Mouse (Mus musculus): ENCODE data around the gene Asb6. TPM values are rescaled to one million over a fixed set of nuclear protein-coding genes. Genes with fewer than 3 reads are reported as not detected.

Gene Asb6
- total and polyA plus RNA-seq, 3 experiments, result 50.1 to 54.6 TPM; not detected in 1

DNA sequence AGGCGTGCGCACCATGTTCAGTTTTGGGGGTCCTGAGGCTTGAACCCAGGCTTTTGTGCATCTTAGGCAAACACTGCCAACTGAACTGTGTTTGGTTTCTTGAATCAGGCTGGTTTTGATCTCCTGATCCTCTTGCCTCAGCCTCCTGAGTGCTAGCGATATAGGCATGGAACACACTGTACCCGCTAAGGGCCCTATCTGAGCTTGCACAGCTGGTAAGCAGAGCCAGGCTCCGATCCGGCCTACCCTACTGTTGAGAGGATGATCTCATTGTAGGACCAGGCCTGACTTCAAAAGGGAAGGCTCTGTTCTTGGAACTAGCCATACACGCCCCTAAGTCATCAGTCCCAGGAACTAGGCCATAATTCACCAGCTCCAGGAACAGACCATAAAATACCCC is 19.6 kb downstream of the Asb6 start:
- Histone ChIP-seq H3K4me1 (ENCODE audit: control insufficient read depth in 1 of 2, insufficient read depth in 2 of 2, low read length in 2 of 2) (peaks cover 2 to 9% of the 10 kb centered on the region in 2 experiments; a peak in 3 of 4 replicates), H3K27me3 (ENCODE audit: control insufficient read depth in 1 of 2, insufficient read depth in 2 of 2, low read length in 2 of 2) (no peaks in the 10 kb centered on the region), H3K9me3 (replicated peaks; ENCODE audit: insufficient read depth, low read length) (no peaks in the 10 kb centered on the region), H3K27ac (ENCODE audit: control insufficient read depth, low read depth, low read length) (no peak overlapping the region), H3K79me2 (ENCODE audit: control insufficient read depth, insufficient read depth, low read length, poor library complexity) (peaks cover 32% of the 10 kb centered on the region), H3K4me3 (ENCODE audit: control insufficient read depth in 1 of 2, insufficient read depth in 1 of 2, low read depth in 2 of 2, low read length in 2 of 2) (no peak overlapping the region), H3K9ac (ENCODE audit: control insufficient read depth, low read depth, low read length, poor library complexity, severe bottlenecking) (no peak overlapping the region), H3K36me3 (ENCODE audit: control insufficient read depth in 1 of 2, insufficient read depth in 2 of 2, low read length in 2 of 2) (peaks cover 0 to 6% of the 10 kb centered on the region in 2 experiments)
- DNase-seq (ENCODE audit: low read depth, low spot score), result no peak
- TF ChIP-seq POLR2AphosphoS2 (IDR thresholded peaks at IDR 0.05; ENCODE audit: low read length) (no peak), NRF1 (IDR thresholded peaks at IDR 0.05; ENCODE audit: insufficient read depth, low read depth, low read length, poor library complexity, severe bottlenecking) (no peak), TBP (IDR thresholded peaks at IDR 0.05; ENCODE audit: low read depth, low read length) (no peak), MAZ (IDR thresholded peaks at IDR 0.05; ENCODE audit: low read depth, low read length) (no peak), CHD1 (IDR thresholded peaks at IDR 0.05; ENCODE audit: low read depth, low read length) (no peak), MYC (IDR thresholded peaks at IDR 0.05; ENCODE audit: low read depth, low read length) (no peak), BHLHE40 (IDR thresholded peaks at IDR 0.05; ENCODE audit: borderline replicate concordance, low read depth, low read length) (no peak), GATA1 (IDR thresholded peaks at IDR 0.05; ENCODE audit: low read depth, low read length) (no peak), RCOR1 (IDR thresholded peaks at IDR 0.05; ENCODE audit: low read depth, low read length) (no peak)

DNA sequence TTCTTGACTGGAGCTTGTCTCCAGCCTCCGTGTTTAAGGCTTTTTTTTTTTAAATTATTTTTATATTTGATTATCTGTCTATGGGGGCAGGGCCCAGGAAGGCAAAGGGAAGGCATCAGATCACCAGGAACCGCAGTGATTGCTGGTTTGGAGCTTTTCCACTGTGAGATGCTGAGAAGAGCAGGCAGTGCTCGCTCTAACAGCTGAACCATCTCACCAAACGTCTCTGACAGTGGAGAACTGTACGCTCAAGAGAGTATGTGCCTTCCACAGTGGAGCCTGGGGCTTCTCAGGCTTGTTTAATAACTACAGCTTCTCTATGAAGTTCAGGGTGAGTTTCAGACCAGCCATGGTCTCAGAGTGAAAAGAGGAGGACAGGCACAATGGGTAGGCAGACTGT is 20.6 kb downstream of the Asb6 start:
- TF ChIP-seq MYB (IDR thresholded peaks at IDR 0.05; ENCODE audit: low read depth, low read length) (no peak), MEF2A (IDR thresholded peaks at IDR 0.05; ENCODE audit: extremely low read depth, insufficient replicate concordance, low read depth, low read length, poor library complexity, severe bottlenecking) (no peak), ZKSCAN1 (IDR thresholded peaks at IDR 0.05; ENCODE audit: low read depth, low read length) (no peak), CTCF (IDR thresholded peaks at IDR 0.05 in 2 of 3, conservative IDR thresholded peaks at IDR 0.05 in 1 of 3; ENCODE audit: control insufficient read depth in 1 of 3, insufficient read depth in 1 of 3, low read depth in 2 of 3, low read length in 3 of 3, poor library complexity in 1 of 3, severe bottlenecking in 1 of 3) (no peak), ZMIZ1 (IDR thresholded peaks at IDR 0.05; ENCODE audit: low read depth, low read length) (no peak), NRF1 (IDR thresholded peaks at IDR 0.05; ENCODE audit: insufficient read depth, low read depth, low read length, poor library complexity, severe bottlenecking) (no peak), TAL1 (IDR thresholded peaks at IDR 0.05; ENCODE audit: low read length) (no peak), USF1 (IDR thresholded peaks at IDR 0.05; ENCODE audit: low read depth, low read length) (no peak), EP300 (IDR thresholded peaks at IDR 0.05; ENCODE audit: low read depth in 1 of 2, low read length in 2 of 2) (no peak), E2F4 (IDR thresholded peaks at IDR 0.05; ENCODE audit: borderline replicate concordance, low read depth, low read length) (no peak), GATA1 (IDR thresholded peaks at IDR 0.05; ENCODE audit: low read depth, low read length) (no peak), USF2 (IDR thresholded peaks at IDR 0.05; ENCODE audit: borderline replicate concordance in 1 of 2, insufficient read depth in 1 of 2, low read depth in 1 of 2, low read length in 2 of 2) (no peak), HCFC1 (IDR thresholded peaks at IDR 0.05; ENCODE audit: low read depth, low read length) (no peak), BHLHE40 (IDR thresholded peaks at IDR 0.05; ENCODE audit: borderline replicate concordance, low read depth, low read length) (no peak)
- DNase-seq (ENCODE audit: low read depth, low spot score), result no peak
- Histone ChIP-seq H3K4me1 (ENCODE audit: control insufficient read depth in 1 of 2, insufficient read depth in 2 of 2, low read length in 2 of 2) (peaks cover 2 to 9% of the 10 kb centered on the region in 2 experiments; a peak in 3 of 4 replicates), H3K27ac (ENCODE audit: control insufficient read depth, low read depth, low read length) (no peak overlapping the region), H3K9ac (ENCODE audit: control insufficient read depth, low read depth, low read length, poor library complexity, severe bottlenecking) (no peak overlapping the region), H3K79me2 (ENCODE audit: control insufficient read depth, insufficient read depth, low read length, poor library complexity) (peaks cover 32% of the 10 kb centered on the region), H3K9me3 (replicated peaks; ENCODE audit: insufficient read depth, low read length) (no peaks in the 10 kb centered on the region), H3K27me3 (ENCODE audit: control insufficient read depth in 1 of 2, insufficient read depth in 2 of 2, low read length in 2 of 2) (no peaks in the 10 kb centered on the region), H3K4me3 (ENCODE audit: control insufficient read depth in 1 of 2, insufficient read depth in 1 of 2, low read depth in 2 of 2, low read length in 2 of 2) (no peak overlapping the region), H3K36me3 (ENCODE audit: control insufficient read depth in 1 of 2, insufficient read depth in 2 of 2, low read length in 2 of 2) (peaks cover 0 to 6% of the 10 kb centered on the region in 2 experiments; a peak in 3 of 4 replicates)
